Mouse (Mus musculus): Measurements from ENCODE around the gene Mrpl20. TPM values are rescaled to one million over a fixed set of nuclear protein-coding genes. Genes with fewer than 3 reads are reported as not detected.
A peak's percentile ranks its signal among the peaks of the same experiment; 100 is the strongest.
"Not testable (repeated sequence)": the region's sequence is repeated elsewhere in the genome, so short reads cannot be mapped to it uniquely, and the experiment has no call there.

Mrpl20 gene
- polyA plus RNA-seq, 1 experiment from 2014 or later, result 141 TPM

- ATAC-seq (ENCODE audit: insufficient read depth), result peak; percentile 68
- peaks cover 34% of the 10 kb centered on the region for H3K4me1 ChIP-seq (replicated peaks)
- peaks cover 49% of the 10 kb centered on the region for H3K27me3 ChIP-seq
- H3K9ac ChIP-seq, result peak overlapping the region; percentile 65
- H3K27ac ChIP-seq (replicated peaks), result peak overlapping the region; percentile 64
- under 1% methylated on average over 52 of the region's 52 CpGs for WGBS (ENCODE audit: insufficient replicate concordance)
- peak overlapping the region; percentile 63 for H3K4me3 ChIP-seq (replicated peaks)
- no peaks in the 10 kb centered on the region for H3K9me3 ChIP-seq (replicated peaks)
- peak overlapping the region; percentile 90 for H3K4me2 ChIP-seq
- H3K36me3 ChIP-seq (replicated peaks), result no peaks in the 10 kb centered on the region
These were observed 18.5 kb upstream of the Mrpl20 start for GRCm38 (mm10) chr4:155784081-155784701.

- H3K36me3 ChIP-seq (replicated peaks), result no peaks in the 10 kb centered on the region
- H3K9ac ChIP-seq, result no peak overlapping the region
- H3K27me3 ChIP-seq, result peaks cover 43% of the 10 kb centered on the region
- no peak for ATAC-seq (ENCODE audit: insufficient read depth)
- H3K4me3 ChIP-seq (replicated peaks), result no peak overlapping the region
- no peak overlapping the region for H3K27ac ChIP-seq (replicated peaks)
- H3K4me1 ChIP-seq (replicated peaks), result peaks cover 34% of the 10 kb centered on the region
- WGBS (ENCODE audit: insufficient replicate concordance), result 75% methylated on average over 10 of the region's 10 CpGs
- H3K9me3 ChIP-seq (replicated peaks), result no peaks in the 10 kb centered on the region
- no peak overlapping the region for H3K4me2 ChIP-seq
These were observed 17.4 kb upstream of the Mrpl20 start for GRCm38 (mm10) chr4:155785246-155785645.

GRCm38 (mm10) chr4:155785819-155786218 is 16.9 kb upstream of the Mrpl20 start, which contains the start of gene Tmem88b:
Gene Tmem88b (minus strand): TSS chr4:155785874.
- Histone ChIP-seq H3K4me2 (peak within 1 kb of the TSS; percentile 90), H3K9ac (no peak within 1 kb of the TSS), H3K27ac (replicated peaks) (no peak within 1 kb of the TSS), H3K9me3 (replicated peaks) (no peaks in the 10 kb centered on the region), H3K27me3 (peaks cover 40% of the 10 kb centered on the region), H3K4me1 (replicated peaks) (peaks cover 34% of the 10 kb centered on the region), H3K36me3 (replicated peaks) (no peaks in the 10 kb centered on the region), H3K4me3 (replicated peaks) (peak within 1 kb of the TSS; percentile 63; the same call in 1 of the 2 replicates)
- 46% methylated on average over 5 of the region's 5 CpGs for WGBS (ENCODE audit: insufficient replicate concordance)
- ATAC-seq (ENCODE audit: insufficient read depth), result no peak

GRCm38 (mm10) chr4:155788300-155788699 is 14.4 kb upstream of the Mrpl20 start:
- Histone ChIP-seq H3K27ac (replicated peaks) (0 out of 2 replicates have a peak overlapping the region, but pooled peaks have one; percentile 14), H3K9ac (no peak overlapping the region), H3K9me3 (replicated peaks) (no peaks in the 10 kb centered on the region), H3K4me3 (replicated peaks) (no peak overlapping the region), H3K27me3 (peaks cover 29% of the 10 kb centered on the region), H3K36me3 (replicated peaks) (no peaks in the 10 kb centered on the region), H3K4me2 (0 out of 2 replicates have a peak overlapping the region, but pooled peaks have one; percentile 10), H3K4me1 (replicated peaks) (peaks cover 34% of the 10 kb centered on the region)
- WGBS (ENCODE audit: insufficient replicate concordance), result 39% methylated on average over 3 of the region's 3 CpGs
- ATAC-seq (ENCODE audit: insufficient read depth), result peak; percentile 58

- H3K27me3 ChIP-seq, result peaks cover 25% of the 10 kb centered on the region
- H3K36me3 ChIP-seq (replicated peaks), result not testable (repeated sequence)
- peak; percentile 50; the same call in 1 of the 2 replicates for ATAC-seq (ENCODE audit: insufficient read depth)
These were observed 13.8 kb upstream of the Mrpl20 start for GRCm38 (mm10) chr4:155788833-155789232.

GRCm38 (mm10) chr4:155790021-155790489 is 12.6 kb upstream of the Mrpl20 start, which contains the start of gene Ankrd65:
Gene Ankrd65 (plus strand): TSS chr4:155790439.
- no peaks in the 10 kb centered on the region for H3K36me3 ChIP-seq (replicated peaks)
- no peak within 1 kb of the TSS for H3K9ac ChIP-seq
- WGBS (ENCODE audit: insufficient replicate concordance), result 67% methylated on average over 3 of the region's 3 CpGs
- no peak within 1 kb of the TSS for H3K4me3 ChIP-seq (replicated peaks)
- no peak within 1 kb of the TSS for H3K27ac ChIP-seq (replicated peaks)
- no peaks in the 10 kb centered on the region for H3K9me3 ChIP-seq (replicated peaks)
- no peak within 1 kb of the TSS for H3K4me2 ChIP-seq
- no peak for ATAC-seq (ENCODE audit: insufficient read depth)
- H3K27me3 ChIP-seq, result peaks cover 17% of the 10 kb centered on the region
- peaks cover 21% of the 10 kb centered on the region for H3K4me1 ChIP-seq (replicated peaks)

More at GRCm38 (mm10) chr4:155788833-155789232, 13.8 kb upstream of the Mrpl20 start:
- H3K4me2 ChIP-seq, result 0 out of 2 replicates have a peak overlapping the region, but pooled peaks have one; percentile 10
- H3K9me3 ChIP-seq (replicated peaks); H3K4me3 ChIP-seq (replicated peaks); H3K9ac ChIP-seq: not testable (repeated sequence)
- peaks cover 30% of the 10 kb centered on the region for H3K4me1 ChIP-seq (replicated peaks)
- WGBS (ENCODE audit: insufficient replicate concordance), result 65% methylated on average over 4 of the region's 4 CpGs
- 0 out of 2 replicates have a peak overlapping the region, but pooled peaks have one; percentile 14 for H3K27ac ChIP-seq (replicated peaks)

- 58% methylated on average over 3 of the region's 3 CpGs for WGBS (ENCODE audit: insufficient replicate concordance)
- peaks cover 14% of the 10 kb centered on the region for H3K27me3 ChIP-seq
- H3K9ac ChIP-seq, result no peak overlapping the region
- H3K4me3 ChIP-seq (replicated peaks), result no peak overlapping the region
- no peaks in the 10 kb centered on the region for H3K9me3 ChIP-seq (replicated peaks)
- peaks cover 14% of the 10 kb centered on the region for H3K4me1 ChIP-seq (replicated peaks)
- peak; percentile 23; the same call in 1 of the 2 replicates for ATAC-seq (ENCODE audit: insufficient read depth)
- H3K36me3 ChIP-seq (replicated peaks), result no peaks in the 10 kb centered on the region
- no peak overlapping the region for H3K27ac ChIP-seq (replicated peaks)
- H3K4me2 ChIP-seq, result no peak overlapping the region
These were observed 12.0 kb upstream of the Mrpl20 start for GRCm38 (mm10) chr4:155790650-155791161.

GRCm38 (mm10) chr4:155791240-155791933 is 11.3 kb upstream of the Mrpl20 start:
- Histone ChIP-seq H3K27ac (replicated peaks) (no peak overlapping the region), H3K27me3 (peaks cover 17% of the 10 kb centered on the region), H3K4me3 (replicated peaks) (no peak overlapping the region), H3K4me1 (replicated peaks) (peaks cover 11% of the 10 kb centered on the region), H3K9ac (no peak overlapping the region), H3K4me2 (no peak overlapping the region), H3K36me3 (replicated peaks) (no peaks in the 10 kb centered on the region), H3K9me3 (replicated peaks) (no peaks in the 10 kb centered on the region)
- peak; percentile 8; the same call in 1 of the 2 replicates for ATAC-seq (ENCODE audit: insufficient read depth)
- WGBS (ENCODE audit: insufficient replicate concordance), result 69% methylated on average over 24 of the region's 24 CpGs

- WGBS (ENCODE audit: insufficient replicate concordance), result 57% methylated on average over 2 of the region's 2 CpGs
- H3K9ac ChIP-seq, result no peak overlapping the region
- ATAC-seq (ENCODE audit: insufficient read depth), result no peak
- no peak overlapping the region for H3K27ac ChIP-seq (replicated peaks)
- peaks cover 33% of the 10 kb centered on the region for H3K27me3 ChIP-seq
- H3K4me1 ChIP-seq (replicated peaks), result peaks cover 5% of the 10 kb centered on the region
- no peaks in the 10 kb centered on the region for H3K36me3 ChIP-seq (replicated peaks)
- no peaks in the 10 kb centered on the region for H3K9me3 ChIP-seq (replicated peaks)
- no peak overlapping the region for H3K4me3 ChIP-seq (replicated peaks)
- no peak overlapping the region for H3K4me2 ChIP-seq
These were observed 8.9 kb upstream of the Mrpl20 start for GRCm38 (mm10) chr4:155793730-155794129.

GRCm38 (mm10) chr4:155802075-155802474 is 603 bp upstream of the Mrpl20 start:
- no peak overlapping the region for H3K9ac ChIP-seq
- H3K27ac ChIP-seq (replicated peaks), result no peak overlapping the region
- H3K4me1 ChIP-seq (replicated peaks), result peaks cover 31% of the 10 kb centered on the region
- peak overlapping the region; percentile 87 for H3K4me2 ChIP-seq
- no peaks in the 10 kb centered on the region for H3K9me3 ChIP-seq (replicated peaks)
- ATAC-seq (ENCODE audit: insufficient read depth), result no peak
- H3K27me3 ChIP-seq, result peaks cover 26% of the 10 kb centered on the region
- no peak overlapping the region for H3K4me3 ChIP-seq (replicated peaks)
- H3K36me3 ChIP-seq (replicated peaks), result peaks cover 19% of the 10 kb centered on the region
- WGBS (ENCODE audit: insufficient replicate concordance), result 100% methylated on average over 1 of the region's 1 CpGs
